Mouse (Mus musculus) cerebellum, adult 11 months (tissue): ENCODE measurements around the gene Gng8.

Source experiments
- DNase-seq: peaks from one replicate; pipeline ENCODE4 v3.0.0; 2022

Gene Gng8

DNA sequence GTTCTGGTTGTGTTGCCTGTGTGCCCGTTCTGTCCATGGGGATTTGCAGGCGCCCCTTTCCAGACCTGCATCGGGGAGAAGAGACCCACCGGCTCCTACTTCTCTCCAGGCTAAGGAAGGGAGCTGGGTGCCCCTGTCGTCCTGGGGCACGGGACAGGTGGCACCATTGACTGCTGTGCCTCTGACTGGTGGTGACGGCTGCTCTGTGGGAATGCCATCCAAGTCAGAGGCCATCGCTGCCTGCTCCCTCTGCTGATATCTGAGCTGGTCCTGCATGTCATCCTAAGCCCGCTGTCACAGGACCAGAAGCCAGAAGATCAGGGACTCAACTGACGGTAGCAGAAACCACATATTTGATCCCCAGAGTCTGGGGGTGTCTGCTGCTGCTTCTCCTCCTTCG is 17.3 kb downstream of the Gng8 start:
- DNase-seq = no peak

DNA sequence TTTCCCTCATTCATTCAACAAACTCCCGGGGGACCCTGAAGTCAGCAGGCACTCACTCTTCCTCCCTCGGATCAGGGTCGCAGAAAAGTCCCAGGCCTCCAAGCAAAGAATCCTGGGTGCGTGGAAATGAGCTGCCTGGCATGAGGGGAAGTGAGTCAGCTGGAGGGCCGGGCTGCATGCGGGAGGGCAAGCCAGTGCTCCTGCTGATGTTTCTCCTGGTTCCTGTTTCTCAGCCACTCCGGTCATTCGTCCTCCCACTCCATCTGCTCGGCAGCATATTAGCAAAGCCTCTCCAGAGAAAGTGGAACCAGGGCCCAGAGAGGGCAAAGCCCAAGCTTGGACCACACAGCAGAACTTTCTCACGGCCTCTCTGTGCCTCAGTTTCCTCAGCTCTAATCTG is 18.3 kb downstream of the Gng8 start:
- no peak for DNase-seq

DNA sequence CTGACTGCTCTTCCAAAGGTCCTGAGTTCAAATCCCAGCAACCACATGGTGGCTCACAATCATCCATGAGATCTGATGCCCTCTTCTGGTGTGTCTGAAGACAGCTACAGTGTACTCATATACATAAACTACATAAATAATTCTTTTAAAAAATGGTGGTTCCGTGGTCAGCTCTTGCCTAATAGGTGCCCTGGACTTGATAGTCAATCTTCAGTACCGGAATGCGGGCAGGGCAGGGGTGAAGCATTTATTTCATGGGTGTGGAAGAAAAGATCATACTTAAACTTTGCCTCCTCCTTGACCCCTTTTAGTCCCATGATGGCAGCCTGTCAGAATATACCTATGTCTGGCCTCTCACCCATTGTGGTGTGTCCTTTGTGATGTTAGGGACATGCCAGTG is 20.3 kb downstream of the Gng8 start:
- no peak for DNase-seq

DNA sequence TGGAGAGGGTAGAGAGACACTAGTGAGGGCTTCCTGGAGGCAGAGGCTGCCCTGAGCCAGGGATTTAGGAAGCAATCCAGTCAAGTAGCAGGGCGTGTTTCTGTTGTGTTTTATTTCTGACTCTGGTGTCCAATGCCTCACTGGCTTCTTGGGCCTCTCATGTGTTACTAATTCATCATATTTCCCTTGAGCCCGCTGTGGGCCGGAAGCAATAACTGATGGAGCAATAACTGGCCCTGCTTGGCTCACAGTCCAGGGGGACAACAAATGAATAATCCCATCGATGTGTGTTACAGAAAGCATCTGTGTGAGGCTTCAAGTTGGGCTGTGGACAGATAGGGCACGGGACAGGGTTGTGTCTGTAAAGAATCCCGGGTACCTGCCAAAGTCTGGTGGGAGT is 20.8 kb downstream of the Gng8 start:
- no peak for DNase-seq

DNA sequence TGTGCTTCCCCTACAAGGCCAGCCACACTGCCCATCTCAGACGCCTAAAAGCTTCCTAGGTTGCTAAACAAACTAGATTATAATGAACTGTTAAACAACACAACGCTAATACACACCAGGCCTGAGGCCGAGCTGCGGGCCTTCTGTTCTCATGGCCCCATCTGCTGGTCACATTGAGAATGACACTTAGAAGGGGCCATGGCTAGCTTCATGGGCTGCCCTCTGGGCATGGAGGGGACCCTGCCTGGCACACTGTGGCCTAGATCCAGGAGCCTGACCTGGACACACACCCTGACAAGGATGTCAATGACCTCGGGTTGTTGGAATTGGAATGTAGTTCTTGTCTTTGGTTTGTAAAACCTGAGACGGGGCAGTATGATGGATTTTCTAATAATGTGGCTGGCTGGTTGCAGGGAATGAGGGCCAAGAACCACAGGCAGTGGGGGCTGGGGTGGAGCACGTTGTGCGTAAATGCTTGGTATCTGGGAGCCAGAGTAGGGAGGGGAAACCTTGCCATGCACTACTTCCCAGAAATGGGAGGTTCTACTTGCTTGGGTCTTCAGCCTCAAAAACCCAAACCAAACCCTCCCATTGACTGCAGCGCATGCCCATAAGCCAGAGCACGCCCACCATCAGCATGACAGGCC is 22.3 kb downstream of the Gng8 start:
- peak; percentile 72 for DNase-seq

DNA sequence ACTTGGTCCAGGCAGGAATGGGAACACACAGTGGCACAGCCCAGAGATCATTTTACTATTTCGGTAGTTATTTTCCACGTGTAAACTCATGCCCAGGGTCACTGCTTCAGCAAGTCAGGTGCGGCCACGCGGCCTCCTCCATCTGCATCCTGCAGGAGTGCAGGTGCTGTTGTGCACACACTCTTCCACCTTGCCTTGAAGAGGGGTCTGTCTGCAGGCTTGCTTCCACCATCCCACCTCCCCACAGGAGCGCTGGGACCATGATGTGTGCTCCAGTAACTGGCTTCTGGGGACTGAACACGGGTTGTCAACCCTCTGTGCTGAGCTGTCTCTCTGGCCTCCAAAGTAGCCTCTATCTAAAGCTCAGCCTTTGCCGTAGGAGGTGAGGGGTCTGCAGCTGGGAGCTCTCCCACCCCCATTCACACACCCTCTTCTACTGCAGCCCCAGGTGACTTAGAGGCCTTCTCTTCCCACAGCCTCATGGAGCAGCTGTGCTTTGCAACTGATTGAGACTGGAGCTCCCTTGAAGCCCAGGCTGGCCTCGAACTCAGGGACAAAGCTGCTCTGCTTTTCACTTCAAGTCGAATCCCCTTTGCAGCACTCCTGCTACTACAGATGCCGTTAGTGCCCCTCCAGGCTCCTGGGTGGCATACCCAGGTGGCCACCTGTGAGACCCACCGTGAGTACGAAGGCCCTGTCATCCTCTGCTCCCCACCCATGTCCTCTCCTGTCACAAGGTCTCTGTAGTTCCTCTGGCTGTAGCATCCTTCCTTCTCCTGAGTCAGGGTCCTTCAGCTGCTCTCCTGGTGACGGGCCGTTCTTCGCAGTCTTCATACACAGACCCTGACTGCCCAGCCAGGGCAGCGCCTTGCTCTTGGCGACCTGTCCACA is 23.1 kb downstream of the Gng8 start:
- DNase-seq = no peak

DNA sequence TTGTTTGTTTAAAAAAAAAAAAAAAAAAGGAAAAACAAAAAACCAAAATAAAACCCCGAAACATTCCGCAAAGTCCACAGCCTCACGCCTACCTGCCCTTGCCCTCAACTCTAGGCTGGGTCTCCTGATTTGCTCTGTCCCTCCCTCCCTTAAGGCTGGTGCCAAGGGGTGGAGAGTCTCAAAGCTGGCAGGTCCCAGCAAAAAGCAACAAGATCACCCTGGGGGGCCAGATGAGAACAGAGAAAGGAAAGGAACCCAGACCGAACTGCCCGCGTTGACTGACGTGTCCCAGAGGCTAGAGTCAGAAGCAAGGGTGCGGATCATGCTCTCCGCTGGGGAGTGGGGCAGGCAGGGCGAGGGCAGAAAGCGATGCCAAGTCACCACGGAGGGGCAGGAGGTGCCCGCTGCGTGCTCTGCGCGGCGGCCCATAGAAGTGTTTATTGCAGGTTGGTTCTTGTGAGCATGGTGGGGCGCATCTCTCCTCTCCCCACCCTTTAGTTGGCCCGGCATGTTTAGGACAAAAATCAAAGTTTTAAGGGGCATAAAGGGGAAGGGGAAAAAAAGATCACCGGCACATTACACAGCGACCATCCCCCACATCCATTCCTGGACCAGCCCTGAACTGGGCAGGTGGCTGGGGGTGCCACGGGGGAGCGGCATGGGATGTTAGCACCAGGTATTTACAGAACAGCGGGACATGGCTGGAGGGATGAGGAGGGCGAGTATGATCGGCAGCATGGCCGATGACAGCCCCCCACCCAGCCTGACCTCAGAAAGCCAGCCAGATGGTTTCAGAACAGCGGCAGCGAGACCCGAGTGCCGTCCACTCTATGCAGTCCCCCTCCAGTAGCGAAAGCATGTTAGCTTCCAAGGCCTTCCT is 24.1 kb downstream of the Gng8 start:
- no peak for DNase-seq

DNA sequence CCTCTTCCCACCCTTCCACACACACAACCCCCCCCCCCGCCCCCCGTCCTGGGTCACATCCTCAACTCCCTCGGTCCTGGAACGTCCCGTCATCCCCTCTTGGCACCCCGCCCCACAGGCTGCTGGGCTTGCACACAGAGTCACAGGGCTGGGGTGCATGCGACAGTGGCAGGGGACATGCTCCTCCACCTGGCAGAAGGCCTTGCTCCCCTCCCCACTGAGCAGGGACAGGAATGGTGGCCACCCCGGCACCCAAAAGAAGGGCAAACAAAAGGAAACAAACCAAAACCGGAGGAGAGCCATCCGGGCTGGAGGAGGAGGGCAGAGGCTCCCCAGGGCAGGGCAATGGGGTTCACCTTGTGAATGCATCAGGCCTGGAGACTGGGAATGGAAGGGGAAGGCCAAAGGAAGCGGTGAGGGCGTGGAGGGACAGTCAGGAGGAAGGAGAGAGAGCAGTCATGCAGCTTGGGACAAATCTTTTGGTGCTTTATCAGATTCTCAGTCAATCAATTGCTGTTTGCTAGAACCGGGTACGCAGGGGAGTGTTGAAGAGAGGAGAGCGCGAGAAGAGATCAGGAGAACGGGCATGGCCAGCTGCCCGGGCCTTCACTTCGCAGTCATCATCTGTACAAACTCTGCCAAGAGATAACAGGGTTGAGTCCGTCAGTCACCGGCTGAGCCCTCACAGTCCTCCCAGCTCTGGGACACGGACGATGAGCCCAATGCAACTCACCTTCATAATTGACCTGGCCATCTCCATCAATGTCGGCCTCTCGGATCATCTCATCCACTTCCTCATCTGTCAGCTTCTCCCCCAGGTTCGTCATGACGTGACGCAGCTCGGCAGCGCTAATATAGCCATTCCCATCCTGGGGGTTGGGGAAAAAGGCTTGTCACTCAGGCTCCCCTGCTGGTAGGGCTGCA is 25.0 kb downstream of the Gng8 start:
- peak; percentile 62 for DNase-seq

DNA sequence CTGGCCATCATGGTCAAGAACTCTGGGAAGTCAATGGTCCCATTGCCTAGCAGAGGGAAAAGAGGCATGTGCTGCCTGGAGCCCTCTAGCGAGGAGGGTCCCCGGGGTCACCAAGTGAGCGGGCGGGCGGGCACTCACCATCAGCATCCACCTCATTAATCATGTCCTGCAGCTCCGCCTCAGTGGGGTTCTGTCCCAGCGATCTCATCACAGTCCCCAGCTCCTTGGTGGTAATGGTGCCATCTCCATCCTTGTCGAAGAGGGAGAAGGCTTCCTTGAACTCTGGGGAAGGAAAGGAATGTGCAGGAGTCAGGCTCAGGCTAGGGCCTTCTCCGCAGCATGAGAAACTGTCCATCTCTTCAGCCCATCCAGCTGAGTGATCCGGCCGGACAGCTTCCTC is 25.9 kb downstream of the Gng8 start:
- no peak for DNase-seq

DNA sequence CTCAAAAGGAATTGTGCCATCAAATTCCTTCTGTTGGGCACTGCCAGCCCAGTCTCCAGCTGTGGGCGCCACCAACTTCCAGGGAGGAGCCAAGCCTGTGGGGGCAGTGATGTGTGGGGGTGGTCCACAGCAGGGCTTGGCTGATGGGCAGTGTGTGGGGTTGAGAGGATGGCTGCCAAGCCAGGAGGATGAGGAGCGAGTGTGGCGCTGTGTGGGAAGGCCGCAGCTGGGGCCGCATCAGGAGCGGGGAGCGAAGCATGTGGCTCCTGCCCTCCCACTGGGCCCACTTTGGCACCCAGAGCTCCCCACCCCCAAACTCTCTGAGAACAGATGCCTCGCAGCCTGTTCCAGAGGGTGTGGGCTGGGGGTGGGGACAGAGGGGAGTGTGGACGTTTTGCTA is 26.4 kb downstream of the Gng8 start:
- DNase-seq = no peak

DNA sequence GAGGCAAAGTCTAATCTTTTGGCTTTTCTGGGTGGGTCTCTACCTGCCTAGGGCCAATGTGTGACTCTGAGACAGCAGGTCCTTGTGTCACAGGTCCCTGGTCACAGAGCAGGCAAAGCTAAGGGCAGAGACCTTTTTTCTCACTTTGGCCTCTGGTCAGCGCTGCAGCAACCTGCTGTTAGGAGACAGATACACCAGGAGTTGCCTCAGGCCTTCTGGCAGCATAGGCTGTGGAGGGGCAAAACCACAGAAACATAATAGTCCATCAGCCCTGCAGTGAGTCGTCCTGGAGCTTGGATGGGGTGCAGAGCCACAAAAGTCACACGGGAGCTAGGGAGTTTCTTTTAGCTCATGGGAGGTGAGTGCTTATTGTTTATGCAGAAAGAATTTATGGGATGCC is 27.1 kb downstream of the Gng8 start:
- no peak for DNase-seq

DNA sequence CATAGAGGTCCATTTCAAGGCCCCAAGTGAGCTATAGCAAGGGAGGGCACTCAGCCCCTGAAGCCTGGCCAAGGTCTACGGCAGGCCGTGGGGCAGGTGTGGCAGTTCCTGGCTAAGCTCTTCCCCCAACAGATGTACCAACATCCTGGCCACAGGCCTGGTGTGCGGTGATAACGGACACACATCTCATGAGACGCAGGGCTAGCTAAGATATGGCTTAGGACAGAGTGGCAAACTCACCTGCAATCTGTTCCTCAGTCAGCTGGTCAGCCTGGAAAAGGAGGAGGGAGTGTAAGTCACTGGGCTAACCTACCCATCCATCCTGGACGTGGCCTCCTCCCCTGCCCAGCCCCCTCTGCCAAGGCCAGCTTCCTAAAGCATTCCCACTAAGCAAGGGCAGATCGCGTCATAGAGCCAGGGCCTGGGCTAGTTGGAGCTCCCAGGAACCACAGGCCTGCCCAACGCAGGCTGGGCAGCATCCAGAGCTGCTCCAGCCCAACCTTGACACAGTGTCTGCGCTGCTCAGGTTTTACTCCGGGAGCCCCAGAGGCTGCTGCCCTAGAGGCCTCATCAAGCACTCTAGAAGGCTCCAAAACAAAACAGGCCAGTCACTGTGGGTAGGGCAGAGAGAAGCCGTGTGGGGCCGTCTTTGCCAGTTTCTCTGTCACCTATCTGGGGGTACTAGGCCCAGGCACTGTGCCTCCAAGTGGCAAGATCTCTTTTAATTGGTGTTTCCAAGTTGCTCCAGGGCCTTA is 28.0 kb downstream of the Gng8 start:
- DNase-seq = no peak

DNA sequence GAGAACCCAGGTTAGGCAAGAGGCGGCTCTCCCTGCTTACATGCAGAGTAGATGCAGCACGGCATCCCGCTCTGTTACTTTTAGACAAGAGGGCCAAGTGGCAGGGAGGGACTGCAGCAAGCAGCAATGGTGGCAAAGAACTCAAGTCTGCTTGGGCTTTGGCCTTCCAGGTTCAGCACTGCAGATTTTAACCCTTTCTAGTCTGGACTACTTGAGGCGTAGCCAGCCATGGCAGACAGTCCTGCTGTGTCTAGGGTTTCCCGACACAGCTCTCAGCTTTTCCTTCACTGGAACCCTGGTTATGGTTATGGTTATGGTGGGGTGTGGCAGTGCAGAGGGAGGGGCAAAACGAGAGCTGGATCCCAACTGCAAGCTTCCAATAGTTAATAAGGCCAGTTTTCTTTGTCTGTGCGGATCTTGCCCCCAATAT is 28.6 kb downstream of the Gng8 start:
- DNase-seq = no peak

DNA sequence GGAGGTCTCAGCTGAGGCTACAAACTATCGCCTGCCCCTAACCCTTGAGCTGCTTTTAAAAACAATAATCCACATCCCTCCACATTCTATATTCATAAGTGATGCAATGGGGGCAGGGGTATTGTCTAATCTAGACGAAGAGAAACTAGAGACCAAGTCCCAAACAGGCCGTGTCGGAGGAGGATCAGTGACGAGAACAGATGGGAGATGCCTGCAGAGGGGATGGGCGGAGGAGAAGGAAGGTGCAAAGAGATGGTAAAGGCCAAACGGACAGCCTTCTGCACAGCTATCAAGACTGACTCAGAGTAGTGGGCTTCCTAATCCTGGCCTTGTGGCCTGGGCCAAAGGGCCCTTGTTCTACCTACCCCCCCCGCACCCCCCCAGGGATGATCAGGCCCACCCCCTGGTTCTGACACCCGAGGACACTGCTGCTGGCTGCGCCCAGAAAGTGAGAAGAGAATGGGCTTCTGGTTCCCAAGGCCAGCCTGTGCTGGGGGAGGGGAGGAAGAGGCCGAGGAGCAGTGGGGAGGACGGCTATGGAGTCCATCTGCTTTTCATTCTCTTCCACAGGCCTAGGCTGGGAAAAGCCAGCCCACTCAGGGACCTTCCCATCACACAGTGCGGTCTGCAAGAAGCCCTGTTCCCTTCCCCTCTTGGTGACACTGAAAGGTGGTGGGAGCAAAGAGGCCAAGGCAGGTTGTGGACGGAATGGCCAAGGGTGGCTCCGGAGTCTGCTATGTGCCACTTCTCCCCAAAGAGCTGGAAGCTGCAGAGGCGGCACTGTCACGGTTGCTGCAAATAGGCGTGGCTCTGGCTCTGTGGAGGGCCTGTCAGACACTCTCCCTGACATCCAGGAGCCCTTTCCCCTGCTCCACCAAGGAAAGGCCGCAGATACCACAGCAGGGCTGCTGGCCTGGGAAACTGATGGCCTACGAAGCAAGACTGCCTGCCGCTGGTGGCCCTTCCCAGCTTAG is 29.5 kb downstream of the Gng8 start:
- no peak for DNase-seq

DNA sequence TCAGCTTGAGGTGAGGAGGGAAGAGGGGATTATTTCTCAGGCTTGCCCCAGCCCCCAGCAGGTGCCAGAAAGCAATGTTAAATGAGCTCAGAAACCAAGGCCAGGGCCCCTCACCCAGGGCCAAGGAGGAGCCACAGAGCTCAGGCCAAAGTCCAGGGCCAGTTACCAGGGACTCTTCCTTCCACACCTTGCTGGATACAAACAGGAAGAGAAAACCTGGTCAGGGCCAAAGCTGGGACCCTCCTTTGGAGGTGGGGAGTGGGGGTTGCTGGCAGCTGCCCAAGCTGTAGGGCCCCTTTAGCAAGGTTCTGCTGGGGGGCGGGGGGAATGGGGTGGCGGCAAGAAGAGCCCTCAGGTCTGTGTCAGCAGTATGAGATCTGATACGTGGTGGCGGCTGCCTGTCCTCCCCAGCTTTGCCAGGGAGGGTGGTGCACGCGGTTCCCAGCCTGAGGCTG is 30.3 kb downstream of the Gng8 start:
- peak; percentile 56 for DNase-seq

DNA sequence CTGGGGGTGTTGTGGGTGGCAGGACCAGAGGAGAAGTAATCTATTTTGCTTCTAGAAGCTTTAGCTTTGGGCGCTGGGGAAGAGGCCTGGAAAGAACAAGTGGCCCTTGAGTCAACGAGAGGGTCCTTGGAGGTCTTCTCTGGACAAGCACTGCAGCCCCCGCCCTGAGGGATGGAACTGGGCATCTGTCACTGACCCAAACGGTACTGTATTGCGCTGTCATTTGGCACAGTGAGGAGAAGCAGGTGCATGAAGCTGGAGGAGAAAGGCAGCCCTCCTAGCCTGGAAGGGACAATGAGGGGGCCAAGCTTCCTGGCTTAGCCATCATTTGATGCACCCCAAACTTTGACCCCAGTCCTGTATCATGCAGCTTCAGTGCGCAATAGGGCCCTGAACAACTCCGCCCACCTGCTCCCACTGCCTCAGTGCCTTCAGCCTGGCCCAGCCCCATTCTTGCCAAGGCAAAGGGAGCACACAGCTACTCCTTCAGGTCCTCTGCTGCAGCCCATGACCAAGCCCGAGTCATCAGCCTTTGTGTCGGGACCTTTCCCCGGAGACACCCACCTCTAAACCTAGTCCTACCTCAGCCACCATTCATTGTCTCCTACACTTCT is 30.9 kb downstream of the Gng8 start:
- DNase-seq = peak; percentile 62

DNA sequence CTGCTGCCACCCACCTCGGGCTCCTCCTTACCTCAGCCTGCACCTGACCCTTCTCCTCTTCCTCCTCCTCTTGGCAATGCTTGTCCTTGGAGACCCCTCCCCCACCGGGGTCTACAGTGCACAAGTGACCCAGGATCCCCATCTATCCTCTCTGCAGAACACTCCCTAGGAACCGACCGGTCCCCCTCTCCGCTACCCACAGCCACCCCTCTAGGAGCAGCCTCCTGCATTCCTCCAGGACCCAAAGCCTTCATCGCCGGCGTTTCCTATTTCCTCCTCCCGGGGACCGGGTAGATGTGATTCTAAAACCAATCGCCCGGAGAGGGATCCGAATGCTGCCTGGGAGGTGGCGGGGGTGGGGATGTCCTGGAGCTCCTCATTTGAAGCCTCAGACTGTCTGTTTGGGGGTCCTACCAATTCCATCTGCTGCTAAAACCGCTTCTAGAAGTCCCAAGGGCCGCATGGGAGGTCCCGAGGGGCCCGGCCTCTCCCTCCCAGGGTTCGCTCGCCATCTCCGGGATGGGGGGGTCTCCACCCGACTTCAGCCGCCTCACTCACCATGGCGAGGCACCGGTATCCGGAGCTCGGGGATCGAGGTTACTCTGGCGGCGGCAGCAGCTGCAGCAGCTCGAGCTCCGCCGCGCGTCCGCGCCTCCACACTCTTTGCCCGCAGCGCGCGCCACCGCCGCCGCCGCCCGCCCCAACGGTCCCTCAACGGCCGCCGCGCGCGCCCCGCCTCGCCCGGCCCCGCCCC is 31.9 kb downstream of the Gng8 start:
- peak; percentile 66 for DNase-seq

DNA sequence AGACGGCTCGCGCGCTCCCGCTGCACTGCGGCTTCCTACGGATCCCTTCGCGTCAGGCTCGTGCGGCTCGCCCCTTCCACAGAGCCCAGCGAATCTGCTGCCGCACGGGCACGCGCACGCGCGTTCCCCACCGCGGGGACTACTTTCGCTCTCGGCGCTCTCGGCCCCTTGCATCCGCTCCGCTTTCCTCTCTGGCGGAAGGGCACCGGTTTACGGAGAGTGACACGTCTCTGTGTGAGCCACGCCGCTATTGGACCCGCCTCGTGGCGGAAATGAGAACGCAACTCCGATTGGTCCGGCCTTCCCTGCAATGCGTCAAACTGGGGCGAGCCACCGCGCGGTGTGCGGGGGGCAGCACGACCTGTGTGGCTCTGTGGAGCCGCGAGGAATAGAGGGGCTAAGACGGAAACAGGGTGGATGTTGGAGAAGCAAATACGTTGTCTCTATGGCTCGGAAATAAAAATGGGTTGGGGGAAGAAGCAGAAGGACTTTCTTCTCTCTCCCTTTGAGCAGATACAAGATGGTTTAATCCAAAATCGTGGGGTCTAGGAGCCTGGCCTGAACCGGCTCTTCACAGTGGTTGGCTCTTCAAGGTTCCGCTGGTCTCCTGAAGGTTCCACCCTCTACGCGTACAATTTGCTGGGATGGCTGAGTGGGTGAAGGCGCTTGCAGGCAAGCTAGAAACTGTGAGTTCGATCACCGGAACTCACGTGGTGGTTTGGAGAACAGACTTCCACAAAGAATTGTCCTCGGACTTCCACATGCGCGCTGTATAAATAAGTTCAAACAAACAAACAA is 32.6 kb downstream of the Gng8 start, which contains the start of gene Calm3:
Gene Calm3, minus strand, starts transcription at position 78 of the 798 bp plus-strand sequence.
- peak; percentile 100 for DNase-seq
